24 mouse cellular contexts compared by ENCODE assay signal in genomic region chr4:89382434-89382976, GRCm38 (mm10).
"Had no signal": no experiment of that assay in that cellular context is flagged by ENCODE, and none has a peak within 500 bp of the region (broad histone marks: within the 10 kb centered on the region; RNA-seq: fewer than 3 reads in every experiment).

No protein-coding gene starts in this region.

- DNase-seq: kidney, postnatal 10 days; kidney, postnatal 4 days; layer of hippocampus, adult 9-11 months; liver; lung, postnatal 14 days; lung, postnatal 4 days; right cerebral cortex, adult 18-20 months; right cerebral cortex, postnatal 14 days; right cerebral cortex, postnatal 4 days; thymus, adult 2 months; thymus, postnatal 14 days; thymus, postnatal 4 days had no signal

- H3K4me1 ChIP-seq: kidney, embryonic 15.5 days; limb, embryonic 10.5 days; limb, embryonic 13.5 days; liver, embryonic 12.5 days; liver, embryonic 15.5 days; lung, embryonic 15.5 days; midbrain, embryonic 12.5 days; midbrain, embryonic 15.5 days; neural tube, embryonic 12.5 days; neural tube, embryonic 15.5 days had no signal

- ATAC-seq: liver, embryonic 12.5 days; midbrain, embryonic 15.5 days had no signal

- H3K36me3 ChIP-seq: kidney, embryonic 15.5 days; limb, embryonic 10.5 days; limb, embryonic 13.5 days; liver, embryonic 12.5 days; liver, embryonic 15.5 days; lung, embryonic 15.5 days; midbrain, embryonic 12.5 days; midbrain, embryonic 15.5 days; neural tube, embryonic 12.5 days; neural tube, embryonic 15.5 days had no signal

- H3K9ac ChIP-seq: kidney, embryonic 15.5 days; limb, embryonic 13.5 days; liver, embryonic 12.5 days; liver, embryonic 15.5 days; lung, embryonic 15.5 days; midbrain, embryonic 12.5 days; midbrain, embryonic 15.5 days; neural tube, embryonic 12.5 days; neural tube, embryonic 15.5 days had no signal

- H3K4me3 ChIP-seq: kidney, embryonic 15.5 days; layer of hippocampus, adult 2 months; limb, embryonic 10.5 days; limb, embryonic 13.5 days; liver, embryonic 12.5 days; liver, embryonic 15.5 days; lung, embryonic 15.5 days; midbrain, embryonic 12.5 days; midbrain, embryonic 15.5 days; neural tube, embryonic 12.5 days; neural tube, embryonic 15.5 days had no signal

- H3K27ac ChIP-seq: kidney, embryonic 15.5 days; layer of hippocampus, adult 2 months; limb, embryonic 10.5 days; limb, embryonic 13.5 days; liver, embryonic 12.5 days; liver, embryonic 15.5 days; lung, embryonic 15.5 days; midbrain, embryonic 12.5 days; midbrain, embryonic 15.5 days; neural tube, embryonic 12.5 days; neural tube, embryonic 15.5 days; stomach, postnatal 0 days had no signal

- H3K4me2 ChIP-seq: kidney, embryonic 15.5 days; limb, embryonic 13.5 days; liver, embryonic 12.5 days; liver, embryonic 15.5 days; lung, embryonic 15.5 days; midbrain, embryonic 12.5 days; midbrain, embryonic 15.5 days; neural tube, embryonic 12.5 days; neural tube, embryonic 15.5 days had no signal

- H3K27me3 ChIP-seq: kidney, embryonic 15.5 days; limb, embryonic 13.5 days; liver, embryonic 12.5 days; liver, embryonic 15.5 days; lung, embryonic 15.5 days; midbrain, embryonic 12.5 days; midbrain, embryonic 15.5 days; neural tube, embryonic 12.5 days; neural tube, embryonic 15.5 days had no signal

- H3K9me3 ChIP-seq: kidney, embryonic 15.5 days; limb, embryonic 10.5 days; limb, embryonic 13.5 days; liver, embryonic 12.5 days; liver, embryonic 15.5 days; lung, embryonic 15.5 days; midbrain, embryonic 12.5 days; midbrain, embryonic 15.5 days; neural tube, embryonic 12.5 days; neural tube, embryonic 15.5 days had no signal
